Mouse (Mus musculus): Measurements from ENCODE around the gene Fscn2.

DNA sequence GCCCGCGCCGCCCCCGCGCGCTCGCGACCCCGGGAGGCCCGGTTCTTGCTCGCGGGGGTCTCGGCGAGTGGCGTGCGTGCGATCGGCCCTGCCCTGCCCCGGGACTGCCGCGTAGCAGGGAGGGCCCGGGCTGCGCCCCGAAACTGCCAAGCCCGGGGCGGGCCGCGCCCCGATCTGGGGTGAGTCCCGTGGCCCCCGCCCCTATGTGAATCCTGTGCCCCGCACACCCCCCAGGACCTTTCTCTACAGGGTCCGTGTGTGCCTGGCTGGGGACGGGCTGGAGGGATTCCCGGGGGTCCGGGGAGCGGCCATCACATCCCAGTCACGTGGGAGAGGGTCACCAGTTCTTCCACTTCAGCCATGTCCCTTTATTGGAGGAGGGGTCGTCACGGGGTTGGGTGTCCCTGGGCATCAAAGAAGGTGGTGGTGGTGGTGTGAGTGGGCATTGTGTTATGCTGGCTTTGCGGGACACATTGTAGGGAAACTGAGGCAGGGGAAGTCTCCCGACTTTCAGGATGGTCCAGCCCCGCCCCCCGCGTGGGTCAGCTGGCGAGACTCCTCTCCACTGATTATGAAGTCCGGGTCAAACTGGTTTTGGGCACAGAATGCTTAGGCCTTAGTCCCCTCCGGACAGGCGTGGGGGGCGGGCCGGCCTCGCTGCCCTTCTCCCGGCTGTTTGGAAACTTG is 12.5 kb upstream of the Fscn2 start:
- no peak for TF ChIP-seq GATA1 (IDR thresholded peaks at IDR 0.05; ENCODE audit: borderline replicate concordance, low read length)
- no peak for TF ChIP-seq FLI1 (IDR thresholded peaks at IDR 0.05; ENCODE audit: low read length)
